Mouse (Mus musculus): ENCODE measurements around the gene Slc6a11.

GRCm38 (mm10) chr6:114208296-114208695 is 77.3 kb downstream of the Slc6a11 start:
- no peak for TF ChIP-seq CTCF (IDR thresholded peaks at IDR 0.05; ENCODE audit: insufficient read depth, low read length)
- no peak for TF ChIP-seq POLR2A (IDR thresholded peaks at IDR 0.05; ENCODE audit: borderline replicate concordance, extremely low read depth, low read depth, low read length)

All from lung, adult 2 months (tissue).